Mouse (Mus musculus): ENCODE data around the gene 1700015F17Rik. TPM values are rescaled to one million over a fixed set of nuclear protein-coding genes. Genes with fewer than 3 reads are reported as not detected.

Gene 1700015F17Rik
- polyA plus RNA-seq (2014; fragmentation: Nextera tagmentation; extraction: Ambion mirVana): not detected in 2 replicates

DNA sequence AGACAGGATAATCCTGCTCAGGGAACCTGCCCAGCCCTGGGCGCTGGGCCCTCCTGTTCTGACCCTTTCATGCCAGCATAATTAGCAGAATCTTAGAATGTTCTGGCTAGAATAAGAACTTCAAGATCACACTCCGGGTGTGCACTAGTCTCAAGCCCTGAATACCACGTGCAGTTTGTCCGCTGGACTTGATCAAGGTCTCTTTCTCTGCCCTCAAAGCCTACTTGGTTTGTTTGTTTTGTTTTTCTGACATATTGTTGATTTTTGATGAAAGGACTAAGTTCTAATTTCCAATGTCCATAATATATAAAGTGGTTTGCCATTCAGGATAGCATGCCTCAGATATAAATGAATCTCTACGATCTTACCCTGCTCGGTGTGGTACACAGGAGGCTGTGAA lies at the start of gene 1700015F17Rik:
TSS of gene 1700015F17Rik (minus strand) at position 101 of the 400 bp plus-strand sequence.
- H3K36me3 ChIP-seq (replicated peaks; ENCODE audit: control insufficient read depth, insufficient read depth): no peaks in the 10 kb centered on the region
- H3K27me3 ChIP-seq (ENCODE audit: control insufficient read depth, insufficient read depth, low read length): no peaks in the 10 kb centered on the region
- DNase-seq (ENCODE audit: low spot score) (no peak), ATAC-seq (ENCODE audit: low FRiP score) (no peak)
- no peak within 1 kb of the TSS for H3K4me2 ChIP-seq (replicated peaks)
- H3K9ac ChIP-seq: no peak within 1 kb of the TSS
- no peaks in the 10 kb centered on the region for H3K9me3 ChIP-seq (ENCODE audit: control insufficient read depth, low read length)
- no peak within 1 kb of the TSS for H3K27ac ChIP-seq
- no peaks in the 10 kb centered on the region for H3K4me1 ChIP-seq (replicated peaks; ENCODE audit: control insufficient read depth, insufficient read depth, low read length)
- H3K4me3 ChIP-seq (replicated peaks; ENCODE audit: low read length): no peak within 1 kb of the TSS
- WGBS: 94% methylated on average over 6 of the region's 6 CpGs

DNA sequence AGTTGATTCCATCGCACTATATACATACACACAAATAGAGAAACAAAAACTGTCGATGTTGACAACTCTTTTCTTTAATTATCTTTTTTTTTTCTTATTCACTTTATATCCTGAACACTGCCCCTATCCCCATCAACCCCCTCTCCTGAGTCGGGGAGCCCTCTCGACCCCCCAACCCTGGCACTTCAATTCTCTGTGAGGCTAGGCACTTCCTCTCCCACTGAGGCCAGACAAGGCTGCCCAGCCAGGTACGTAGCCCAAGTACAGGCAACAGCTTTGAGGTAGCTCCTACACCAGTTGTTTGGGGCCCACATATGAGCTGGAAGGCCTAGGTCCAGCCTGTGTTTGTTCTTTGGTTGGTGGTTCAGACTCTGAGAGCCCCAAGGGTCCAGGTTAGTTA lies 36.5 kb upstream of the 1700015F17Rik start:
- Histone ChIP-seq H3K36me3 (replicated peaks; ENCODE audit: control insufficient read depth, insufficient read depth) (no peaks in the 10 kb centered on the region), H3K4me1 (replicated peaks; ENCODE audit: control insufficient read depth, insufficient read depth, low read length) (no peaks in the 10 kb centered on the region; the same call in 1 of the 2 replicates), H3K9me3 (ENCODE audit: control insufficient read depth, low read length) (no peaks in the 10 kb centered on the region), H3K9ac (no peak overlapping the region), H3K27me3 (ENCODE audit: control insufficient read depth, insufficient read depth, low read length) (no peaks in the 10 kb centered on the region), H3K4me2 (replicated peaks) (peak overlapping the region; percentile 95), H3K27ac (no peak overlapping the region), H3K4me3 (replicated peaks; ENCODE audit: low read length) (peak overlapping the region; percentile 79; the same call in 1 of the 2 replicates)
- ATAC-seq (ENCODE audit: low FRiP score) (no peak), DNase-seq (ENCODE audit: low spot score) (no peak)
- 81% methylated on average over 5 of the region's 5 CpGs for WGBS

DNA sequence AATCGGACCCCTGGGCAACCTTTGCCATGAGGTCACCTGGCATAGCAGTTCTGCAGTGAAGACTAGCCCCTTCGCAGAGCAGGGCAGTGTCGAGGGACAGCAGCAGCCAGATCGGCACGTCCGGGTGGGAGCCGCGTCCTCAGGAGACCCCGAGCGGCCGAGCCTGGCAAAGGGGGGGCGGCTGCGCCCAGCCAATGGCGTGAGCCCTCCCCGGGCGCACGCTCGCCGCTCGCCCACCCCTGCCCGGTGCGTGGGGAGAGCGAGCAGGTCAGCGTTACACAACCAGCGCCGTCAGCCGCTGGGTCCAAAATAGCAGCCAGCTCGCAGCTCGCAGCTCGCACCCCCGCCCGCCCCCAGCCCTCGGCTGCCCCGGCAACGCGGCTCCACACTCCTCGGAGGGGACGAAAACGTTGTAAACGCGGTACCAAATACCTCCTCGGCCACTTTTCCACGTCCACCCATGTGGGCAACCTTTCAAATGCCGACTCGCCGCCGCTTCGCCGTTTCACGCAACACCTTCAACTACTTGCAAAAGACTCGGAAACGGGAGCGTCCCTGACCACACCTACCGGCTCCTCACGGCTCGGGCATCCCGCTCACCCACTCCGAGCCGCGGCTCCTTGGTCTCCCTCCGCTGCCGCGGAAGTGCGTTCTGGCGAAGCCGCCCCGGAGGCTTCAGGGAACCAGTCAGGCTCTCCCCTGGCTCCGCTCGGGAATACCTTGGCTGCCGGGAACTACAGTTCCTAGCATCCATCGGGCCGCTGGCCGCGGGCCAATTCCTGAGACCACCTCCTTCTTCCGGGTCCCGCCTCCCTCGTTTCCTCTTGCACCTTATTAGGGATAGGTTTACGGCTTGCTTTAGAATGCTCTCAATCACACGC lies 35.5 kb upstream of the 1700015F17Rik start, which contains the start of gene Cldn12:
TSS of gene Cldn12 (minus strand) at position 763 of the 881 bp plus-strand sequence.
- Histone ChIP-seq H3K4me2 (replicated peaks) (peak within 1 kb of the TSS; percentile 95), H3K27ac (peak within 1 kb of the TSS; percentile 88), H3K4me3 (replicated peaks; ENCODE audit: low read length) (peak within 1 kb of the TSS; percentile 79), H3K27me3 (ENCODE audit: control insufficient read depth, insufficient read depth, low read length) (no peaks in the 10 kb centered on the region), H3K9ac (peak within 1 kb of the TSS; percentile 78), H3K36me3 (replicated peaks; ENCODE audit: control insufficient read depth, insufficient read depth) (no peaks in the 10 kb centered on the region), H3K4me1 (replicated peaks; ENCODE audit: control insufficient read depth, insufficient read depth, low read length) (no peaks in the 10 kb centered on the region; the same call in 1 of the 2 replicates), H3K9me3 (ENCODE audit: control insufficient read depth, low read length) (no peaks in the 10 kb centered on the region)
- WGBS: under 1% methylated on average over 79 of the region's 79 CpGs
- DNase-seq (ENCODE audit: low spot score) (peak; percentile 98), ATAC-seq (ENCODE audit: low FRiP score) (peak; percentile 96)

DNA sequence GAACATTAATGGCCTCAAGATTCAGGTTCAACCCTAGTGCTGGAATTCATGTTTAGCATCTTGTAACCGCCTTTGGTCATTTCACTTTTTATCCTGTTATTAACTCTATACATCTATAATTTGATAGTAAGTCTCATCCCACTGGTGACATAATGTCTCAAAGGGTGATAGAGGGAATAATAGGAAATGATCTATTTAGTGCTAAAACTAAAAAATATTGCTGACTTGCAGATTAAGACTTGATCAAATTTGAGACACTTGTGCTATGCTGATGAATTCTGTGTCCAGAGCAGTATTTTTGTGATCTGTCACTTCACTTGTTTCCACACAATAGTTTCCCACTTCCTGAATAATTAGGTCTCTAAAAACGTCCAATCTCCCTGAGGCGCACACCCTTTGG lies 32.5 kb upstream of the 1700015F17Rik start:
- 76% methylated on average over 3 of the region's 3 CpGs for WGBS
- Histone ChIP-seq H3K4me1 (replicated peaks; ENCODE audit: control insufficient read depth, insufficient read depth, low read length) (peaks cover 4% of the 10 kb centered on the region; the same call in 1 of the 2 replicates), H3K27ac (no peak overlapping the region), H3K36me3 (replicated peaks; ENCODE audit: control insufficient read depth, insufficient read depth) (no peaks in the 10 kb centered on the region), H3K4me3 (replicated peaks; ENCODE audit: low read length) (no peak overlapping the region), H3K4me2 (replicated peaks) (no peak overlapping the region), H3K9me3 (ENCODE audit: control insufficient read depth, low read length) (no peaks in the 10 kb centered on the region), H3K27me3 (ENCODE audit: control insufficient read depth, insufficient read depth, low read length) (no peaks in the 10 kb centered on the region), H3K9ac (no peak overlapping the region)
- ATAC-seq (ENCODE audit: low FRiP score): no peak
- DNase-seq (ENCODE audit: low spot score): no peak

DNA sequence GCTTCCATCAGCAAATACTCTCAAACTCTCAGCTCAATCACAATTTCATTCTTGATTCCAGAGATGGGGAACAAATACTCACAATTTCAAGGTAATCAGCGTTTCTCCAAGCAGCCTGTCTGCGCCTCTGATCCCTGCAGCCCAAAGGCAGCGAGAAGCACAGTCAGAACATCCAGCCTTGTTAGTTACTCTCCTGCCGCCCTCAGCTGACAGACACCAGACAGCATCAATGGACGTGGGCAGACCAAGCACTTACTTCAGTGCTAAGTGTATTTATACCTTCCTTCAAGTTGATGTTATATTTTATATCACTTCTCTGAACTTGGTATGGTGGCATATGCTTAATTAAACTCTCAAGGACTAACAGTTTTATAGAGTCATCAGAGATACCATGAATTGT lies 32.0 kb upstream of the 1700015F17Rik start:
- H3K9me3 ChIP-seq (ENCODE audit: control insufficient read depth, low read length): no peaks in the 10 kb centered on the region
- no peaks in the 10 kb centered on the region for H3K27me3 ChIP-seq (ENCODE audit: control insufficient read depth, insufficient read depth, low read length)
- WGBS: 55% methylated on average over 5 of the region's 5 CpGs
- no peak overlapping the region for H3K4me2 ChIP-seq (replicated peaks)
- ATAC-seq (ENCODE audit: low FRiP score) (no peak), DNase-seq (ENCODE audit: low spot score) (no peak)
- no peak overlapping the region for H3K9ac ChIP-seq
- no peaks in the 10 kb centered on the region for H3K36me3 ChIP-seq (replicated peaks; ENCODE audit: control insufficient read depth, insufficient read depth)
- peaks cover 4% of the 10 kb centered on the region; the same call in 1 of the 2 replicates for H3K4me1 ChIP-seq (replicated peaks; ENCODE audit: control insufficient read depth, insufficient read depth, low read length)
- H3K27ac ChIP-seq: no peak overlapping the region
- no peak overlapping the region for H3K4me3 ChIP-seq (replicated peaks; ENCODE audit: low read length)

DNA sequence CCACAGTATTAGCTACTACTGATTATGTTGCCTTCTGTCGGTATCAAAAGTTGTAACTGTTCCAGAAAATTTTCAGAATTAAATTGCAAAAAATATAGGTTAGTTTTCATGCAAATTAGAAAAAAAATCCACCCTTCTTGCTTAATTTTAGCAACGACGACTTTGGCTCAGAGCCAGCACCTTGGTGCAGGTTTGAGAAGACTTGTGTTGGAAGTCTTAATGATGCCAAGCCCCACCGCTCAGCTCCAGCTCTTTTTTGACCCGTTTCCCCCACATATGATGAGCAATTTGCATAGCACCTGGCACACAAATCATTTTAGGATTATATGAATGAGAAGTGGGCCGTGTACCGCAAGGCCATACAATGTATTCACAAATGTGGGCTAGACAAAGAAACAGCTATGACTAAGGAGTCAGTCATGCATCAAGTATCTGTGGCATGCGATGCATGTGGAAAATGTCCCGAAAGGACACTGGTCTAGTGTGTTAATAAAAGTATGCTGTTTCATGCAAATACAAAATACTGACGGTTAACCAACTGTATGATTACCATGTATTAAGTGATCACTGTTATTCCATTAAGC lies 31.5 kb upstream of the 1700015F17Rik start:
- 43% methylated on average over 10 of the region's 10 CpGs for WGBS
- Histone ChIP-seq H3K4me3 (replicated peaks; ENCODE audit: low read length) (no peak overlapping the region), H3K27ac (no peak overlapping the region), H3K4me1 (replicated peaks; ENCODE audit: control insufficient read depth, insufficient read depth, low read length) (peaks cover 4% of the 10 kb centered on the region; the same call in 1 of the 2 replicates), H3K9ac (no peak overlapping the region), H3K9me3 (ENCODE audit: control insufficient read depth, low read length) (no peaks in the 10 kb centered on the region), H3K36me3 (replicated peaks; ENCODE audit: control insufficient read depth, insufficient read depth) (no peaks in the 10 kb centered on the region), H3K4me2 (replicated peaks) (no peak overlapping the region), H3K27me3 (ENCODE audit: control insufficient read depth, insufficient read depth, low read length) (no peaks in the 10 kb centered on the region)
- no peak for DNase-seq (ENCODE audit: low spot score)
- ATAC-seq (ENCODE audit: low FRiP score): no peak

DNA sequence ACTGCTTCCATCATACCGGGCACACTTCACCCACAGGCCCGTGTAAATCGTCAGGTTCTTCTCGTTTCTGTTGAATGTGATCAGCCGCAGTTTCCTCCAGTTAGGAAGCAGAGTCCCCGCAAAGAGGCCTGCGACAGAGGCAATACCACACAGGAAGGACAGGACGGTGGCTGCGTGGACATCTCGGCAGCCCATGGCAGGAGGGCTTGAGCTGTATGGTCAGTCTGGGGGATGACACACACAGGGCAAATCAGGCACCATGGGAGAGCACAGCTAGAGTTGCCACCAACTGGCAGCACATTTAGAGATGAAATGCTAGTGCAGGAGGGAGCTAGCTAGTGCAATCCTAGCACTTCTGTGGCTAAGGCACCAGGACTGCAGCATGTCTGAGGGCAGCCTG lies 29.3 kb upstream of the 1700015F17Rik start:
- Histone ChIP-seq H3K9ac (no peak overlapping the region), H3K4me3 (replicated peaks; ENCODE audit: low read length) (no peak overlapping the region), H3K4me2 (replicated peaks) (peak overlapping the region; percentile 32), H3K9me3 (ENCODE audit: control insufficient read depth, low read length) (no peaks in the 10 kb centered on the region), H3K27me3 (ENCODE audit: control insufficient read depth, insufficient read depth, low read length) (no peaks in the 10 kb centered on the region), H3K36me3 (replicated peaks; ENCODE audit: control insufficient read depth, insufficient read depth) (no peaks in the 10 kb centered on the region), H3K27ac (no peak overlapping the region), H3K4me1 (replicated peaks; ENCODE audit: control insufficient read depth, insufficient read depth, low read length) (peaks cover 4% of the 10 kb centered on the region; the same call in 1 of the 2 replicates)
- WGBS: 60% methylated on average over 10 of the region's 10 CpGs
- no peak for DNase-seq (ENCODE audit: low spot score)
- peak; percentile 24; the same call in 1 of the 2 replicates for ATAC-seq (ENCODE audit: low FRiP score)

DNA sequence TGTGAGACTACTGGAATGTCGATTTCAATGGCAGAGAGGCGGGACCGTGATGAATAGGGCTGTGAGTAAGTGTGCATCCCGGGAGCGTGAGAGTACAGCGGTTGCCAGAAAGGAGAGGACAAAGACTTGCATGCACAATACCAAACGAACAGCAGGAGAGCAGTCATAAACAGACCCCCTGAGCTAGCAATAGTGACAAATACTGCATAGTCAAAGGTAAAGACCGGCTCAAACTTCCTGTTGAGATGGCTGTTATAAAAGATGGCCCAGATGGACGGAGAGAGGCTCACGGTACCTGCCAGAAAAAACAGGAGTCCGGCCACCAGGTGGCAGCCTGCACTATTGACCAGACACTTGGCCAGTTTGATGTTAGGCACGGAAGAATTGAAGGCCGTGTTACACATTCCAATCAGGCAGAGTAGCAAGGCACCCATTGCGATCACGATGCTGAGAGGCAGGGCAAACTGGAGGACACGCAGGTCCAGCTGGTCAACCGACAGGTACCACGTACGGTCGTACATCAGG lies 28.8 kb upstream of the 1700015F17Rik start:
- H3K9me3 ChIP-seq (ENCODE audit: control insufficient read depth, low read length): no peaks in the 10 kb centered on the region
- no peaks in the 10 kb centered on the region for H3K36me3 ChIP-seq (replicated peaks; ENCODE audit: control insufficient read depth, insufficient read depth)
- H3K27me3 ChIP-seq (ENCODE audit: control insufficient read depth, insufficient read depth, low read length): no peaks in the 10 kb centered on the region
- no peak overlapping the region; the same call in 1 of the 2 replicates for H3K9ac ChIP-seq
- 22% methylated on average over 20 of the region's 20 CpGs for WGBS
- ATAC-seq (ENCODE audit: low FRiP score): peak; percentile 82
- H3K27ac ChIP-seq: no peak overlapping the region
- no peak overlapping the region for H3K4me3 ChIP-seq (replicated peaks; ENCODE audit: low read length)
- peak; percentile 78 for DNase-seq (ENCODE audit: low spot score)
- 0 out of 2 replicates have a peak, but pooled peaks cover 4% of the 10 kb centered on the region for H3K4me1 ChIP-seq (replicated peaks; ENCODE audit: control insufficient read depth, insufficient read depth, low read length)
- H3K4me2 ChIP-seq (replicated peaks): peak overlapping the region; percentile 32

DNA sequence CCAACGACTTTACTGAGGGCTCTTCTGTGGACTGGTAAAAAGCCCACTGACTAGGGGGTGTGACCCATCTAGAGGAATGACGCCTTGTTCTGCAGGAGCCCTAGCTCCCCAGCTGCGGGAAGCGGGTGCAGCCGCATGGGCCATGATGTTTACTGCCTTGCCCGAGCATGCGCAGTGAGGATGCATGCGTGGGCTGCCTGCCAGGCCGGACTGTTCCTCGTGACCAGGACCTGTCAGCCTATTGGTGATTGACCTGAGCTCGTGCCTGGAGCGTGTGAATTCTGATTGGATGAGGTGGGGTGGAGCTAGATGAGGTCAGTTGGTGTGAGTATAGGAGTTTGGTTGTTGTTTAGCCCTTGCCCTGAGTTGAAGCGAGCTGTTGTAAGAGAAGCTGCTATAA lies 25.5 kb upstream of the 1700015F17Rik start:
- DNase-seq (ENCODE audit: low spot score): no peak
- 0 out of 2 replicates have a peak, but pooled peaks cover 4% of the 10 kb centered on the region for H3K4me1 ChIP-seq (replicated peaks; ENCODE audit: control insufficient read depth, insufficient read depth, low read length)
- H3K27me3 ChIP-seq (ENCODE audit: control insufficient read depth, insufficient read depth, low read length): no peaks in the 10 kb centered on the region
- no peak overlapping the region for H3K9ac ChIP-seq
- no peak overlapping the region for H3K4me2 ChIP-seq (replicated peaks)
- WGBS: 83% methylated on average over 13 of the region's 13 CpGs
- no peaks in the 10 kb centered on the region for H3K36me3 ChIP-seq (replicated peaks; ENCODE audit: control insufficient read depth, insufficient read depth)
- H3K27ac ChIP-seq: no peak overlapping the region
- ATAC-seq (ENCODE audit: low FRiP score): no peak
- H3K9me3 ChIP-seq (ENCODE audit: control insufficient read depth, low read length): no peaks in the 10 kb centered on the region
- H3K4me3 ChIP-seq (replicated peaks; ENCODE audit: low read length): no peak overlapping the region
